Mouse (Mus musculus): ENCODE results near the gene Tfap4. TPM values are rescaled to one million over a fixed set of nuclear protein-coding genes. Genes with fewer than 3 reads are reported as not detected.
"Not testable (repeated sequence)": the region's sequence is repeated elsewhere in the genome, so short reads cannot be mapped to it uniquely, and the experiment has no call there.

The Tfap4 gene
- polyA plus RNA-seq, 1 experiment from 2014 or later, result 8.4 TPM

DNA sequence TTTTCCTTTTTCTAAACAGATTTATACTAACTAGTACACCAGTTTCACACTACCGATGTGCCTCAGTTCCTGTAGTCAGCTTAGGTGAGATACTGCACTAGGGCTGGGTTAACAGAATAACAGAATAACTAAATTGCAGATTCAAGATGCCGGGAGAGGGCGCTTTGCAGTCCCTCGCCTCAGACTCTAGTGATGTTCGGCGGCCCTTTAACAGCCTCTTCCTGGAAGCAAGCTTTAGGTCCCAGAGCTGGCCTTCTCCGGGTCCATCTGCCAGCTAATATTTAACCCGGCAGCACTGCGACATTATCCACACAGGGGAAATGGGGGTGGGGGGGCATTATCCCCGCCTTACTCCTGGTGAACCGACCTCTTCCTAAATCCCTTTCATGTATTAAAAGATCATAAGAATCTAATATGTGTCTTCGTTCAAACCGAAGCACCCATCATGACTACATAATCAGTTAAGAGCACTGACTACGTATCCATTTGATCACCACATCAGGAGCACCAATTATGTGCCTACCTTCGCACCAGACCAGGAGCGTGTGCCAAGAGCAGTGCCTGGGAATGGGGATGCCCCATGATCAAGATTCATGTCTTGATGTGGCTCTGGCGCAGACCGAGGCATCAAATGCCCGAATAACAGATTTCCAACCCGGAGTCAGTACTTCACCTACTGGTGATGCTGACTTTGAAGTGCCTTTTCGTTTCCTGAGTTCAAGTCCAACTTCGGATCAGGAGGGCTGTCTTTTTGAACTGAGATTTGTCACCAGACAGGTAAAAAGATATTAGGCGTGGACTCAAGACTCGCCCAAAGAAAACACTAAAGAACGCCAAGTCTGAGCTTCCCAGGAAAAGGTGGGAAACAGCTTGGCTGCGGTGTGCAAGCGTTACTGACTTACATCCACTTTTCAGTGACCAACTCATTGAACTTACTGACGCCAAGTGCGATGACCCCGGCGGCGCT lies 33.5 kb upstream of the Tfap4 start:
- H3K9me3 ChIP-seq (replicated peaks), result no peaks in the 10 kb centered on the region
- WGBS, result 13% methylated on average over 32 of the region's 32 CpGs
- no peak for ATAC-seq (ENCODE audit: insufficient number of reproducible peaks, low FRiP score)

DNA sequence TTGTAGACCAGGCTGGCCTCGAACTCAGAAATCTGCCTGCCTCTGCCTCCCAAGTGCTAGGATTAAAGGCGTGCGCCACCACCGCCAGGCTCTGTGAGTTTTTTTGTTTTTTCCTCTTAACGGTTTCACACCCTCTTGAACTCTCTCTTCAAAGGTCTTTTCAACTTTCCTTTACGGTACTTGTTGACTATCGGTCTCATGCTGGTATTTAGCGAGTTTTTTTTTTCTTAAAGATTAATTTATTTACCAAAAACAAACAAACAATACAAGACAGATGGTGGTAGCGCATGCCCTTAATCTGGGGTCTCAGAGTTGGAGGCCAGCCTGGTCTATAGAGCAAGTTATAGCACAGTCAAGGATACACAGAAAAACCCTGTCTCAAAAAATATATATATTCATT lies 30.6 kb upstream of the Tfap4 start:
- Histone ChIP-seq H3K9me3 (replicated peaks) (no peaks in the 10 kb centered on the region), H3K36me3 (peaks cover 14% of the 10 kb centered on the region), H3K4me1 (replicated peaks) (peaks cover 37% of the 10 kb centered on the region), H3K27me3 (replicated peaks) (no peaks in the 10 kb centered on the region), H3K4me2 (no peak overlapping the region), H3K27ac (ENCODE audit: poor library complexity, severe bottlenecking) (no peak overlapping the region), H3K4me3 (no peak overlapping the region), H3K9ac (no peak overlapping the region)
- no peak for ATAC-seq (ENCODE audit: insufficient number of reproducible peaks, low FRiP score)
- WGBS, result 91% methylated on average over 9 of the region's 9 CpGs

More for the DNA sequence above, 33.5 kb upstream of the Tfap4 start:
- peaks cover 47% of the 10 kb centered on the region for H3K4me1 ChIP-seq (replicated peaks)
- H3K9ac ChIP-seq, result peak overlapping the region; percentile 97
- H3K4me3 ChIP-seq, result peak overlapping the region; percentile 87
- H3K27me3 ChIP-seq (replicated peaks), result no peaks in the 10 kb centered on the region
- peaks cover 14% of the 10 kb centered on the region for H3K36me3 ChIP-seq
- peak overlapping the region; percentile 96 for H3K27ac ChIP-seq (ENCODE audit: poor library complexity, severe bottlenecking)
- peak overlapping the region; percentile 78 for H3K4me2 ChIP-seq

GRCm38 (mm10) chr16:4587516-4588210 lies 28.0 kb upstream of the Tfap4 start:
- peaks cover 14% of the 10 kb centered on the region for H3K36me3 ChIP-seq
- 32% methylated on average over 5 of the region's 5 CpGs for WGBS
- peak overlapping the region; percentile 32 for H3K9ac ChIP-seq
- peak overlapping the region; percentile 93 for H3K27ac ChIP-seq (ENCODE audit: poor library complexity, severe bottlenecking)
- ATAC-seq (ENCODE audit: insufficient number of reproducible peaks, low FRiP score), result no peak
- no peaks in the 10 kb centered on the region for H3K27me3 ChIP-seq (replicated peaks)
- peak overlapping the region; percentile 66; the same call in 1 of the 2 replicates for H3K4me2 ChIP-seq
- H3K9me3 ChIP-seq (replicated peaks), result no peaks in the 10 kb centered on the region
- peaks cover 31% of the 10 kb centered on the region for H3K4me1 ChIP-seq (replicated peaks)
- no peak overlapping the region for H3K4me3 ChIP-seq

DNA sequence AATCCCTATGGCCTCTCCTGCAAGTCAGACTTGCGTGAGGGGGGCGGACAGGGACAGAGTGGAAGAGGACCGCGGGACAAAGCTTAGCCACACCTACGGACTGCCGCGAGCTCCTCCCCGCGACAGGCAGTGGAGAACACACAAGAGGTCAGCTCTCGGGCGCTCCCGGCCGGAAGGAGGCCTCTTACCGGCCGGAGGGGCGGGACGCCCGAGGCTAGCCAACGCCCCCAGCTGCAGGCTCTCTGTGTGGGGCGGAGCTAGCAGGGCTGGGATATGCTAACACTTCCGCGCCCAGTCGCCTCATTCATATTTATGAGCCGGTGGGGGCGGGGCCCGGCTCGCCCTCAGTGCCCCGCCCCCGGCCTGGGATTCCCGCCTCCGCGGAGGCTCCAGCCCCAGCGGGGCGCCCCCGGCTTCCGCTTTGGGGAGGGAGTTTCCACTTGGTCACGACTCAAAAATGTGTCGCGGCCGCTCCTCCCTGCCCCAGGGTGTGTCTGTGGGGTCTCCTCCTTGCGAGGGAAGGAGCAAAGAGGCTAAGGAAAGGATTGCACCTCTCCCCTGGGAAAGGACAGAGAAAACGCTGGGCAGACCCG lies 27.0 kb upstream of the Tfap4 start:
- Histone ChIP-seq H3K4me2 (peak overlapping the region; percentile 66), H3K4me3 (peak overlapping the region; percentile 41), H3K27me3 (replicated peaks) (no peaks in the 10 kb centered on the region), H3K9ac (peak overlapping the region; percentile 69), H3K36me3 (peaks cover 14% of the 10 kb centered on the region), H3K9me3 (replicated peaks) (no peaks in the 10 kb centered on the region), H3K4me1 (replicated peaks) (peaks cover 26% of the 10 kb centered on the region), H3K27ac (ENCODE audit: poor library complexity, severe bottlenecking) (peak overlapping the region; percentile 93)
- ATAC-seq (ENCODE audit: insufficient number of reproducible peaks, low FRiP score), result peak; percentile 99
- under 1% methylated on average over 43 of the region's 43 CpGs for WGBS

DNA sequence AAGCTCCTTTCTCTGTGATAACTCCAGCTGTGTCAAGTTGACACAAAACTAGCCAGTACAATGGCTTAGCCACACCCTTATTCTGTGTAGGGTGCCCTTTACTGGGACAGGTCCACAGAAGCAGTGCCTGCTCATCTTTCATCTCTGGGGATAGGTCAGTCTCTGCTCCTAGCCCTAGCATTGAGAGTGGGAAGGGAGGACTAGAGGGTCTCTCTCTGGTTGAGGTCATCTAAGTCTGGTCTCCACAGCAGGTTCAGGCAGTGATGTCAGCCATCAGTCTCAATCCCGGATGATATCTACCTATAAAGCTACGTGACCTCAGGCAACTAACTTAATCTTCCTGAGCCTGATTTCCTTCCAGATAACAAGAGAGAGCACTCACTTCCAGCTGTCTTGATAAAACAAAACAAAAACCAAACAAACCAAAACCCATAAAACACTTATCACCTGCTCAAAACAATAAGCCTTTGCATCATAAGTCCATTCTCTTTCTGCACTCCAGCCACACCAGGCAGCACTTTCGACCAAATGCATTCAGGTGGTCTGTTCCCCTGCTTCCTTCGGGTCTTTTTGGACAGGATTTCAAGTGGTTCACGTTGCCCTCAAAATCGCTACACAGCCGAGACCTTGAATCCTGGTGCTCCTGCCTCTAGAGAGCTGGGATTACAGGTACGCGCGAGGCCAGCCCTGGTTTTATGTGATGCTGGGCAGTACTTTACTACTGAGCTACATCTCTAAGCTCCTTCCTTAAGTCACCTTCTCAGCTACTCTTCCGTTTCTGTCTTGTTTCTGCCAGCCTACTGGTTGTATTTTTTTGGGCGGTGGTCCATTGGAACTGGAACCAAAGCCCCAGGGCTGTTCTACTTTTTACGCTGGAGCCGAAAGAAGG lies 26.2 kb upstream of the Tfap4 start:
- H3K4me1 ChIP-seq (replicated peaks), result peaks cover 26% of the 10 kb centered on the region
- no peaks in the 10 kb centered on the region for H3K27me3 ChIP-seq (replicated peaks)
- peak overlapping the region; percentile 79 for H3K27ac ChIP-seq (ENCODE audit: poor library complexity, severe bottlenecking)
- WGBS, result 7% methylated on average over 14 of the region's 14 CpGs
- peak overlapping the region; percentile 66 for H3K4me2 ChIP-seq
- no peaks in the 10 kb centered on the region for H3K9me3 ChIP-seq (replicated peaks)
- H3K36me3 ChIP-seq, result peaks cover 10% of the 10 kb centered on the region
- peak; percentile 13 for ATAC-seq (ENCODE audit: insufficient number of reproducible peaks, low FRiP score)
- H3K9ac ChIP-seq, result peak overlapping the region; percentile 31
- peak overlapping the region; percentile 41 for H3K4me3 ChIP-seq

DNA sequence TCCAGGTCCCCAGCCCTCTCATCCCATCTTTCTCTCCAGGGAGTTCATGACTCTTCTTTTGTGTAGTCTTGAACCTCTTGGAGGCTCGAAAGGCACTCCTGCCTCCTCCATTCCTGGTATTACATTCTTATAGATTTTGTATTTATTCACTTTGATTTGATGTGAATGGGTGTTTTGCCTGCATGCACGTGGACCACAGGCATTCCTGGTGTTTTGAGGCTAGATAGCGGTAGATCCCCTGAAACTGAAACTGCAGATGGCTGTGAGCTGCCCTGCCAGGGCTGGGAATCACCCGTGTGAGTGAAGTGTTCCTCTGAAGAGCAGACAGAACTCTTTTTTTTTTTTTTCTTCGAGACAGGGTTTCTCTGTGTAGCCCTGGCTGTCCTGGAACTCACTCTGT lies 24.8 kb upstream of the Tfap4 start:
- H3K36me3 ChIP-seq, result 0 out of 2 replicates have a peak, but pooled peaks cover 2% of the 10 kb centered on the region
- no peak for ATAC-seq (ENCODE audit: insufficient number of reproducible peaks, low FRiP score)
- H3K4me3 ChIP-seq, result no peak overlapping the region
- no peaks in the 10 kb centered on the region for H3K9me3 ChIP-seq (replicated peaks)
- no peaks in the 10 kb centered on the region for H3K27me3 ChIP-seq (replicated peaks)
- WGBS, result 74% methylated on average over 5 of the region's 5 CpGs
- H3K4me2 ChIP-seq, result no peak overlapping the region
- peaks cover 26% of the 10 kb centered on the region for H3K4me1 ChIP-seq (replicated peaks)
- H3K27ac ChIP-seq (ENCODE audit: poor library complexity, severe bottlenecking), result no peak overlapping the region
- H3K9ac ChIP-seq, result no peak overlapping the region

DNA sequence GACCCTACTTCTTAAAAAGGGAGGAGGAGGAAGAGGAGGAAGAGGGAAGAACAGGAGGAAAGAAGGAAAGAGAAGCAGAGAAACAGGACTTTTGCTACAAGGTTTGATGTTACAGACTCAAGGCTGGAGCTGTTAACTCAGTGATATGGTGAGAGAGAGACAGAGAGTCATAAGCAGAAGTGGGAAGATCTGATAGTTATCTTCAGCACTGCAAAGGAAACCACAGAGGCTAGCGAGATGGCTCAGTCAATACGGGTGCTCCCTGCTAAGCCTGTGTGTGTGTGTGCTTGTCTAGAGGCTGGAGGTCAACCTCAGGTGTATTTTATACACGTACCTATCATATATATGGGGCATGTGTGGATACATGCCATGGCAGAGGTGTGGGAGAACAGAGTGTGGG lies 24.2 kb upstream of the Tfap4 start:
- H3K27ac ChIP-seq (ENCODE audit: poor library complexity, severe bottlenecking), result no peak overlapping the region
- no peak for ATAC-seq (ENCODE audit: insufficient number of reproducible peaks, low FRiP score)
- no peaks in the 10 kb centered on the region for H3K36me3 ChIP-seq
- no peak overlapping the region for H3K4me3 ChIP-seq
- H3K9ac ChIP-seq, result no peak overlapping the region
- 81% methylated on average over 3 of the region's 3 CpGs for WGBS
- H3K4me2 ChIP-seq, result no peak overlapping the region
- H3K9me3 ChIP-seq (replicated peaks), result no peaks in the 10 kb centered on the region
- no peaks in the 10 kb centered on the region for H3K27me3 ChIP-seq (replicated peaks)
- H3K4me1 ChIP-seq (replicated peaks), result peaks cover 30% of the 10 kb centered on the region

- not testable (repeated sequence) for H3K36me3 ChIP-seq; H3K4me2 ChIP-seq; ATAC-seq (ENCODE audit: insufficient number of reproducible peaks, low FRiP score); H3K27ac ChIP-seq (ENCODE audit: poor library complexity, severe bottlenecking); H3K4me3 ChIP-seq; H3K9ac ChIP-seq; H3K27me3 ChIP-seq (replicated peaks); H3K9me3 ChIP-seq (replicated peaks)
- 80% methylated on average over 4 of the region's 4 CpGs for WGBS
- H3K4me1 ChIP-seq (replicated peaks), result peaks cover 22% of the 10 kb centered on the region
These were observed 21.5 kb upstream of the Tfap4 start for GRCm38 (mm10) chr16:4581179-4581578.

DNA sequence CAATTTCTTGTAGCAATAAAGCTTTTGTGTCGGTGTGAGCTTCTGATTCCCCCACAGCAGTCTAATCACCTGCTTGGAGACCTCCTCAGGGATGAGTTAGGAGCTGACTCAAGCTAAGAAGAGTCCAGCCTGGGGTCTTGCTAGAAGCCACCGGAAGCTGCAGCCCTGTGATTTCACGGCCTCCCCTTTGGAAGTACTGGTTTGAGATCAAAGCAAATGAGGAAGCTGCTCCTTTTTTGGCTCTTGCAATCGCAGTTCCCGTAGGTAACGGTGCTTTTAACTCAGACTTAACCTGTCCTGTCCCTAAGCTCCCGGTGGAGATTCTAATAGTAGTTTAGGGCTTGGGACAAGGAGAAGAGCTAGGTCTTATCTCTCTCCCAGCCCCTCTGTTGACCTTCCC lies 19.0 kb upstream of the Tfap4 start:
- Histone ChIP-seq H3K27me3 (replicated peaks) (no peaks in the 10 kb centered on the region), H3K4me1 (replicated peaks) (peaks cover 12% of the 10 kb centered on the region; the same call in 1 of the 2 replicates), H3K4me3 (no peak overlapping the region), H3K27ac (ENCODE audit: poor library complexity, severe bottlenecking) (no peak overlapping the region), H3K9me3 (replicated peaks) (no peaks in the 10 kb centered on the region), H3K4me2 (no peak overlapping the region), H3K36me3 (no peaks in the 10 kb centered on the region), H3K9ac (no peak overlapping the region)
- ATAC-seq (ENCODE audit: insufficient number of reproducible peaks, low FRiP score), result no peak
- WGBS, result 52% methylated on average over 7 of the region's 7 CpGs

DNA sequence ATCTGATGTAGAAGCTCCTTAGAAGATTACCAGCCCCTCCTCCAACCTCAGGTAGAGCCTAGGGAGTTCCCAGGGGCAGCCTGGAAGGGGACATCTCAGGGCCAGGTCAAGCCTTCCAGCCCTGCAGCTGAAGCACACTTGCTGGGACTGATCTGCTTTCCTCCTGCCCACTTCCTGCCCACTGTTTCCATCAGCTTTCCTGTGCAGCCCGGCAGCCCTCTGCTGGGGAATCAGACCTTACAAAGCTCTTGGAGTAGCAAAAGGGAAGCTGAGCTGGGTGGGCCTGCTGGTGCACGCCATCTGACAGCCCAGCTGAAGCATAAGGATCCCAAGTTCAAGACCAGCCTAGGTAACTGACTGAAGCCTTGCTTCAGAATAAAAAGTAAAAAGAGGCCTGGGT lies 17.2 kb upstream of the Tfap4 start:
- Histone ChIP-seq H3K9ac (no peak overlapping the region), H3K4me2 (no peak overlapping the region), H3K36me3 (no peaks in the 10 kb centered on the region), H3K27ac (ENCODE audit: poor library complexity, severe bottlenecking) (no peak overlapping the region), H3K4me3 (no peak overlapping the region), H3K9me3 (replicated peaks) (no peaks in the 10 kb centered on the region), H3K4me1 (replicated peaks) (peaks cover 10% of the 10 kb centered on the region; the same call in 1 of the 2 replicates), H3K27me3 (replicated peaks) (no peaks in the 10 kb centered on the region)
- 0 out of 2 replicates have a peak, but pooled peaks have one; percentile 25 for ATAC-seq (ENCODE audit: insufficient number of reproducible peaks, low FRiP score)
- 40% methylated on average over 2 of the region's 2 CpGs for WGBS

Data from heart, embryonic 12.5 days (tissue).